22 mouse cellular contexts compared by ENCODE assay signal in genomic region chr11:93217457-93217856, GRCm38 (mm10).
A peak's percentile ranks its signal among the peaks of the same experiment; 100 is the strongest.
DNase-seq lines count a peak whose midpoint lies in the region; ATAC-seq and TF ChIP-seq lines count a peak whose summit lies in the region.
"Had no signal": no experiment of that assay in that cellular context is flagged by ENCODE, and none has a peak within 500 bp of the region (broad histone marks: within the 10 kb centered on the region; RNA-seq: fewer than 3 reads in every experiment).

No protein-coding gene starts in this region.

- no peaks in the 10 kb centered on the region for H3K36me3 ChIP-seq in lung, postnatal 0 days (ENCODE audit: insufficient read depth, low read length)
- H3K36me3 ChIP-seq in intestine, embryonic 16.5 days (ENCODE audit: control insufficient read depth, insufficient read depth, low read length): no peaks in the 10 kb centered on the region
- H3K36me3 ChIP-seq: G1E; heart, embryonic 10.5 days; heart, embryonic 15.5 days; liver, embryonic 12.5 days; midbrain, embryonic 12.5 days; neural tube, embryonic 13.5 days had no signal

- TF ChIP-seq CTCF in lung, postnatal 0 days (IDR thresholded peaks at IDR 0.05): no peak

- intact Hi-C loops in left cerebral cortex, postnatal 4 days (cut with DNase I): no loop called here

- no peaks in the 10 kb centered on the region for H3K4me1 ChIP-seq in lung, postnatal 0 days (ENCODE audit: insufficient read depth, low read depth, low read length)
- no peaks in the 10 kb centered on the region for H3K4me1 ChIP-seq in intestine, embryonic 16.5 days (ENCODE audit: control insufficient read depth, insufficient read depth, low read length)
- H3K4me1 ChIP-seq: heart, embryonic 10.5 days; heart, embryonic 15.5 days; liver, embryonic 12.5 days; midbrain, embryonic 12.5 days had no signal

- no peak for TF ChIP-seq EP300 in lung, postnatal 0 days (IDR thresholded peaks at IDR 0.05)

- H3K27me3 ChIP-seq in lung, postnatal 0 days (replicated peaks; ENCODE audit: insufficient read depth, low read length): no peaks in the 10 kb centered on the region
- no peaks in the 10 kb centered on the region for H3K27me3 ChIP-seq in intestine, embryonic 16.5 days (replicated peaks; ENCODE audit: control insufficient read depth, insufficient read depth, low read length)
- H3K27me3 ChIP-seq: heart, embryonic 15.5 days; liver, embryonic 12.5 days; midbrain, embryonic 12.5 days; neural tube, embryonic 13.5 days had no signal

- no peak overlapping the region for H3K4me3 ChIP-seq in lung, postnatal 0 days (ENCODE audit: low read depth, low read length)
- no peak overlapping the region for H3K4me3 ChIP-seq in intestine, embryonic 16.5 days (ENCODE audit: low read length)
- H3K4me3 ChIP-seq: erythroblast, embryonic 14.5 days; heart, embryonic 10.5 days; heart, embryonic 15.5 days; liver, embryonic 12.5 days; midbrain, embryonic 12.5 days; neural tube, embryonic 13.5 days had no signal

- no peak overlapping the region for H3K9ac ChIP-seq in lung, postnatal 0 days (replicated peaks; ENCODE audit: low read depth)
- H3K9ac ChIP-seq in intestine, embryonic 16.5 days (ENCODE audit: low read depth, low read length): no peak overlapping the region
- H3K9ac ChIP-seq: heart, embryonic 15.5 days; liver, embryonic 12.5 days; liver, postnatal 0 days; midbrain, embryonic 12.5 days; neural tube, embryonic 13.5 days had no signal

- H3K9me3 ChIP-seq in lung, postnatal 0 days (ENCODE audit: low read length): no peaks in the 10 kb centered on the region
- H3K9me3 ChIP-seq in intestine, embryonic 16.5 days (ENCODE audit: control insufficient read depth, low read length): no peaks in the 10 kb centered on the region
- H3K9me3 ChIP-seq: heart, embryonic 10.5 days; heart, embryonic 15.5 days; liver, embryonic 12.5 days; midbrain, embryonic 12.5 days; neural tube, embryonic 13.5 days had no signal

- H3K27ac ChIP-seq in lung, postnatal 0 days (ENCODE audit: low read length): no peak overlapping the region
- H3K27ac ChIP-seq in intestine, embryonic 16.5 days (ENCODE audit: low read length): no peak overlapping the region
- H3K27ac ChIP-seq: heart, embryonic 10.5 days; heart, embryonic 15.5 days; liver, embryonic 12.5 days; midbrain, embryonic 12.5 days; neural tube, embryonic 13.5 days had no signal

- peak; percentile 22 for DNase-seq in left cerebral cortex, postnatal 4 days
- DNase-seq in left cerebral cortex, adult 9 months (ENCODE audit: low spot score in 2 of 2): no peak
- DNase-seq in cerebellum, adult 11-12 months: peak; percentile 88
- peak; percentile 91 for DNase-seq in cerebellum, adult 9-11 months
- DNase-seq in lung, postnatal 0 days (ENCODE audit: low spot score): no peak
- DNase-seq in layer of hippocampus, adult 8-10 months (ENCODE audit: low spot score in 2 of 2): no peak
- DNase-seq: adrenal gland, postnatal 14 days; gastrocnemius, postnatal 14 days; kidney, adult 9 months; kidney, postnatal 10 days; liver, postnatal 0 days; lung, postnatal 14 days; thymus, postnatal 4 days had no signal

- no peak overlapping the region for H3K4me2 ChIP-seq in lung, postnatal 0 days (replicated peaks; ENCODE audit: low read depth, low read length)
- no peak overlapping the region for H3K4me2 ChIP-seq in intestine, embryonic 16.5 days (ENCODE audit: low read depth, low read length)
- H3K4me2 ChIP-seq: heart, embryonic 15.5 days; liver, embryonic 12.5 days; midbrain, embryonic 12.5 days; neural tube, embryonic 13.5 days had no signal

- ATAC-seq in lung, postnatal 0 days: no peak
- ATAC-seq in intestine, embryonic 16.5 days: no peak
- ATAC-seq: intestine, postnatal 0 days; liver, embryonic 12.5 days; liver, postnatal 0 days had no signal

Comparison
In these comparisons a context has a peak if more than half of its experiments do, and no peak if none do; other contexts are left out.
1. DNase-seq: peak in left cerebral cortex, postnatal 4 days (single experiment), cerebellum, adult 11-12 months (single experiment) and cerebellum, adult 9-11 months (single experiment); none in left cerebral cortex, adult 9 months (0 of 2), lung, postnatal 0 days (single experiment) and layer of hippocampus, adult 8-10 months (0 of 2).